Mouse (Mus musculus) olfactory bulb, adult 2 months (tissue): Measurements from ENCODE around the gene Luc7l3.

Experiments
- CTCF ChIP-seq: fragments of 200-500 bp; IDR thresholded peaks from 2 replicates; pipeline ENCODE4 v1.5.1; 2012; ENCODE audit warnings: low read depth, mild to moderate bottlenecking, low read length, moderate library complexity; ENCODE audit not compliant: insufficient read depth
- POLR2A ChIP-seq: fragments of 200-500 bp; IDR thresholded peaks from 2 replicates; pipeline ENCODE4 v1.6.1; 2012; ENCODE audit warnings: mild to moderate bottlenecking, low read depth, low read length, moderate library complexity; ENCODE audit not compliant: insufficient read depth

DNA sequence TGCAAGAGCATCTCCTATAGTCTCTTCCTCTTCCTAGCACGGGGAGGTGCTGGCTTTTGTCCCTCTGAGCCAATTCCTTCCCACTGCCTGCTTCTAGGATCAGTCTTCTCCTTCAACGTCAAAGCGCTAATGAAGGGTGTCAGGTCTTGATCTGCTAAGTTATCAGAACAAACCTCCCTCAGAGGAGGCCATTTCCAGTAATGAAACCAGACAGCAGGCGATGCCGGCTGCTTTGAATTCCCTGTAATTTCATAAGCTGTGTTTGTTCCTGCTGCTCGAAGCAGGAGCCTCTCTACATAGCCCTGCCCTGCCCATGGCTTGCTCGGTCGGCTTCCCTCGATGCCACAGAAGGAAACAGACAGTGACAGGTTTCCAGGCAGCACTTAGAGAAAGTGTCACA is 77.4 kb downstream of the Luc7l3 start:
- TF ChIP-seq POLR2A (no peak), CTCF (no peak)
